Mouse (Mus musculus) brain, embryonic 18.5 days (tissue): ENCODE measurements around the gene Rnf212.

Source experiments
- DNase-seq: peaks from one replicate; pipeline ENCODE4 v3.0.0-alpha.2; 2012; ENCODE audit warnings: low read depth, low spot score

The Rnf212 gene

DNA sequence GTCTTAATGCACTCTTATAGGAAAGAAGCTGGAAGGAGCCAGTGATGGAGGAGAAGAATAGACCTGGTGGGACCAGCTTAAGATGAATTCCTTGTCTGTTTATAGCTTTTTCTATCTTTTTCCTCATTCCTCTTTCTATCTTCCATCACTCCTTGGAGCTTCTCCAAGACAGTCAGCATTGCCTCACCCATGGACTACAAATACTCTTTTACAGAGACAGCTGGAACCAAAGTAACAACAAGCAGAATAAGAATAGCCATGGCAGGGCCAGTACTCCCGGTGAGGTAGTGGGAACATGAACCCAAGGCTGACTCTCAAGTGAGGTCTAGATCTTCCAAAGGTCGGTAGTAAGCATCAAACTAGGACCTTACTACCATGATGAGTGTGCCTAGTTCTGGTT lies 61.7 kb downstream of the Rnf212 start:
- no peak for DNase-seq

GRCm38 (mm10) chr5:108711968-108712367 lies 62.8 kb downstream of the Rnf212 start:
- no peak for DNase-seq

GRCm38 (mm10) chr5:108708981-108709731 lies 65.6 kb downstream of the Rnf212 start:
- no peak for DNase-seq

- DNase-seq = no peak
Measured at GRCm38 (mm10) chr5:108708419-108708818, 66.4 kb downstream of the Rnf212 start.

DNA sequence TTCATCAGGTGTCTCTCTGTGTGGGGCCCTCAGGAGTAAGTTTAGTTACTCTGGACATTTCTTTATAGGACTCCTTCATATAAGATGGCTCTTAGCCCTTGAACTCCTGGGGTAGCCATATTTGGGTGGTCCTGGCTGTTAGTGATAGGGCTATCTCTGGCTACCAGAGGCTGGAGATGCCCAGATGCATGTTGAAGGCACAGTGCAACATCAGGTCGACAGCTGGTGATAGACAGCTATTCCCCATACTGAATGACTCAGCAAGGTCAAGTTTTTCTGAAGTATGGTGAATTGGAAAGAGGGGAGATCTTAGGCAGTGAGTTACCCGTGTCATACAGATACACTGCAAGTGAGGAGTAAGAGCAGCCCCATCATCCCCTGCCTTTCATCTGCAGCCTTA lies 67.0 kb downstream of the Rnf212 start:
- no peak for DNase-seq

DNA sequence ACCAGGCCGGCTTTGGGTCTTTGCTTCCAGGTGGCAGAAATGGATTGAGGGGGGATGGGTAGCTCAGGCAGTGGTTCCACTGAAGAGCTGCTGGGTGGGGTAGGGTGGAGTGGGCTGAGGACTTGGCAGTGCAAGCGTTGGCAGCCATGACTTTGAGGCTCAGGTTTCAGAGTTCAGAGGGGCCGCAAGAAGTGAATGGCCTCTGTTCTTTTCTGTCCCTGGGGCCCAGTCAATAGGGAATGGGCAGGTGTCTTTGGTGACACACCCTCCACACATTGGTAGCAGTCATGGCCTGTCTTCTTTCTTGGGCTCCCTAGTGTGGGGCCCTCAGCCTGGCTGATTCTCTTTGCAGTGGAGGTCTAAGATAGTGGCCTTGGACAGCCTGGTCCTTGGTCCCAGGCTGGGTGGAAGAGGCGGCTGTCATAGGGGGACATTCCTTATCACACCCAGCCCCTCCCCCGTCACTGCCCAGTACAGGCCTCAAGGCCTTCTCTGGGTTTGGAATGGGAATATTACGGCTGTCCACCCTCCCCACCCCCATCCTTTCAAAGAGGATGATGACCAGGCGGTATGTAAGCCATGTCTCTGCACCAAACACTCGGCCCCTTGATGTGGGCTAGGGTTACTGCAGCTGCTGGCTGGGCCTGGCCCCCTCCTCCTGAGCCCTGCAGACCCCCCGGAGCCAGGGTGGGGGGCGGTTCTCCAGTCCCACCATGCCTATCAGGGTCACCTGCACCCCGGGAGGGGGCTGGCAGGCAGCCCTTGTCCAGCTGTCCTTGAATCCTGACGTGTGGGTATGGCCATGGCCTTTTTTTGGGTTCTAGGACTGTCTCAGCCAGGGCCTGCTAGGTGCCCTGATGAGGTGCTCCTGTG lies 70.8 kb downstream of the Rnf212 start:
- no peak for DNase-seq

DNA sequence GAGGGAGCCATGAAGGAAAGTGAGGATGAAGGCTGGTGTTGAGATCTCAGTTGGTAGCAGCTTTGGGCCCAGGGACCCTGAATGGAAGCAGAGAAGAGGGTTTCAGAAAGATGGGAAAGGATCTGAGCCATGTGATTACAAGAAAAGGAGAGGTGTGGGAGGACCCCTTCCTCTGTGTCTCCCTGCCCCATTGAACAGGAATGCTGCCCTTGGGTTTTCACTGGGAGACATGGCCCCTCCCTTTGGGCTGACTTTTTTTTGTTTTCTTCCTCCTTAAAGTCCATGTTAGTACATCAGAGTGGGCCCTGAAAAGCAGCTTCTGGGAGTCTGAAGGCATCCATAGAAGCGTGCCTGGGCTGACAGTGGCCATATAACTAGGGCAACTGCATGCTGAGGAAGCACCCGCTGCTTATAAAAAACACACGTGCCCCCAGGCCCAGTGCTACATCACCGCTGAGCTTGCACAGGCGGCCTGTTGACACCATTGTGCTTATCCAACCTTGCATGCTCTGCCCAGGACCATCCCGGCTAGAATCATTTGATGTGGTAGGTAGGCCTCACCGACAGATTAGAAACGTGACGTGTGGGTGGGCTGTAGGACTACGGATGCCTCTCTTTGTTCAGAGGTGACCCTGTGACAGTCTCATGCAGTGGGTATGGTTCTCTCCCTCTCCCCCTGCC lies 73.3 kb downstream of the Rnf212 start:
- DNase-seq = no peak

DNA sequence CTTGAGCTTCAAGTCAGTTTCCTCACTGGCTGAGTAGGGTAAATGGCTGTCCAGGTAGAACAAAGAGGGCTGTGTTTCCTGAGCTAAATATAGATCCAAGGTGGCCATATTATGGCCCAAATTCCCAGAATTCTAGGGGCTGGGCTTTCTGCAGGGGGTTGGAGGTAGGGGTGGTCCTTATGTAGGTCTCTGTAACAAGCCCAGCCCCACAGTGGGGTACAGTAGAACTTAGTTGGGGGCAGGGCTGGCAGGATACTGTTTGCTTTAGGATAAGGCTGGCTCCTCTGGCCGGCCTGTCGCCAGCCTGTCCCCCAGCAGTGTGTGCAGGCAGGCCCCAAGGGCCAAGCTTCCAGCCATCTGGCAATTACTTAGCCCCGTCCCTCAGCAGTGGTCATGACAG lies 74.4 kb downstream of the Rnf212 start:
- DNase-seq = no peak

GRCm38 (mm10) chr5:108697341-108697753 lies 77.4 kb downstream of the Rnf212 start:
- DNase-seq = peak; percentile 37

DNA sequence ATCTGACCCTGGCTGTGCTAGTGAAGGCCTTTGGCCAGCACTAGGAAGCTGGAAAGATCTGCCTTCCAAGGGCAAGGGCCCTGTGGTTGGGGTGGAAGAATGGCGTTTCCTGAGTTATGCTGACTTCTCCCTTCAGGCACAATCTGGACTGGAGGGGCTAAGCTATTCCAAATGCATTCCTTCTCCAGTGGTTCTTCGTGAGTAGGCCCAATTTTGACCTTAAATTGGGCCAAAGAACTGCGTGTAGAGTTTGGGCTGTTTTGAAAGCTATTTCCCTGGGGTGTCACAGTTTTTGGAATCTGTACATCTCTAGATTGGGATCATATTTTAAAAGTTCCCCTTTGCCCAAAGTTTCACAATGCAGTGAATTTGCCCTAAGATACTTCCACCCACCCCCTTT lies 78.2 kb downstream of the Rnf212 start:
- no peak for DNase-seq

- DNase-seq = no peak
Measured at GRCm38 (mm10) chr5:108695861-108696260, 78.9 kb downstream of the Rnf212 start.

- no peak for DNase-seq
Measured at GRCm38 (mm10) chr5:108694352-108695261, 80.2 kb downstream of the Rnf212 start.

DNA sequence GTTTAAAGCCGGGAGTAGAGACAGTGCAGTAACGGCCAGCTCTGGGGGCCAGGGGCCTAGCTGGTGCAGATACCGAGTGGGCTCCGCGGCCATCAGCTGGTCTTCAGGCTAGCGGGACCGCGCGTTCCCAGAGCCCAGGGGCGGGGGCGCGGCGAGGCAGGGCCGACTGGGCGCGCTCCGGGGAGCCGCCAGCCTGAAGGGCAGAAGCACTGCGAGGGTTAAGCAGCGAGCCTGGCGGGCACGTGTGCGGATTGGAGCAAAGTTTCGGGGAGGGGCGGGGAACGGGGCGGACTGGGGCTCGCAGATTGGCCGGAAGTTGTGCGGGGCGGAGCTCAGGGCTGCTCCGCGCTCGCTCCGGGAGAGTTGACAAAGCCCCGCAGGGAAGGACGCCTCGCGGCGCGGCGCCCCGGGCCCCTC lies 80.9 kb downstream of the Rnf212 start:
- DNase-seq = peak; percentile 70

DNA sequence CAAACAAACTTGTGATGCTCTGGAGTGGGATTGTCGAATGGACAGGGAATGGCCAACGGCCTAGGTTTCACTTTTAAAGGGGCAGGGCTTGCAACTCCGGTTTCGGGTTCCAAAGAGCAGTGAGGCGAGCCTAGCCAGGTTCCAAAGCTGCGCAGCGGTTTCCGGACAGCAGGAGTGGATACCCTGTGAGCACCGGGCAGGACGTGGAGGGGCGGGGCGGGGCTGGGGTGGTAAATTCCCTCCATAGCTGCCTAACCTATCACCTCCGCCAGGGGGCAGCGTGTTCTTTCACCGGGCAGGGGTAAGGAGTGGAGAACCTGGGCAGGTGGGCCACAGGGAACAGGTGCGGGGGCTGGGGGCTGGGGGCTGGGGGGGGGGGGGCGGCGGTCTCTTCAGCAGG lies 82.5 kb downstream of the Rnf212 start, which contains the start of gene Fgfrl1:
TSS of gene Fgfrl1 (plus strand) at position 112 of the 400 bp plus-strand sequence.
- DNase-seq = no peak

DNA sequence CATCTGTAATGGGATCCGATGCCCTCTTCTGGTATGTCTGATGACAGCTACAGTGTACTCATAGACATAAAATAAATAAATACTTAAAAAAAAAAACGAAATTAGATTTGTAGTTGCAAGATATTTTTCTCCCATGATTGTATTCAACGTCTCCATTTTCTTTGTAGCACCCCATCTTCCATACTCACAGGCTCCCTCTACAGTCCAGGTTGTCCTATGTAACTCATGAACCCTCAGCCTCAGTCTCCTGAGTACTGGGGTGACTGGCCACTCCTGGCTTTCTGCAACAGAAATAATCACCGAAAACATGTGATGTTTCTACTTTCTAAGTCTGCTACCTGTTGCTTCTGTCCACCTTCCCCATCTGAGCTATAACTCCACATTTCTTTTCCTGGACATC lies 83.6 kb downstream of the Rnf212 start:
- no peak for DNase-seq

- no peak for DNase-seq
Measured at GRCm38 (mm10) chr5:108689091-108689490, 85.7 kb downstream of the Rnf212 start.

DNA sequence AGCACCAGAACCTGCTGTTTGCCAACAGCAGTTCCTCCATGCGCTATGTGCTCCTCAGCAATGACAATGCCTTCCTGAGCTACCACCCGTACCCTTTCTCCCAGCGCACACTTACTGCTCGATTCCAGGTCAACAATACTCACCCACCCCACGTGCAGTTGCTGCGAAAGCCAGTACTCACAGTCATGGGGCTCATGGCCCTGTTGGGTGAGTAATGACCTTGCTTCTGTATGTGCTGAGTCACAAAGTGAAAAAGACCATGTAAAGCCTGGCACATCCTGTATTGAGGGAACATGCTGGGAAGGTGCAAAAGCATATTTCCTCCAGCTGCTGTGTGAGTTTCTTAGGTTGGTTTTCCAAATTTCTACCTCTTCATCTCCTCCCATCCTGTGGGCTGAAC lies 93.9 kb downstream of the Rnf212 start:
- no peak for DNase-seq

DNA sequence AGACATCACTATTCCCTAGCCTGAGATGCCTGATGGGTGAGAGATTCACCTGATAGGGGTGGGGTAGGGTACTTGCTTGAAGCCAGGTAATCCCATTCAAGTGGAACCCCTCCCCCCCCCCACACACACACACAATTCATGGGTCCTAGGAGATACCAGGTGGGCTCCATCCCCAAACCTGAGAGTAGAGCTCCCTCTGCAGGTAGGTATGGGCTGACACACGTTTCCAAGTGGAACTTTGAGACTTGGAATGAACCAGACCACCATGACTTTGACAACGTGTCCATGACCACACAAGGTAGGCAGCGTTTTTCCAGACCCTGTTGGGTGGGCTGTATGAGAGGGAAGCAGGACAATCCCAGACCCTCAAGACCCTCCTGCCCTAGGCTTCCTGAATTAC lies 94.9 kb downstream of the Rnf212 start:
- no peak for DNase-seq
